Mouse (Mus musculus): ENCODE measurements around the gene Tmsb4x. TPM values are rescaled to one million over a fixed set of nuclear protein-coding genes. Genes with fewer than 3 reads are reported as not detected.

The Tmsb4x gene
- 1,554 and 1,569 TPM in 2 replicates for total RNA-seq (2015; ENCODE audit: low replicate concordance)
- total RNA-seq (2017; ENCODE audit: low replicate concordance): 487 and 758 TPM in 2 replicates

GRCm38 (mm10) chrX:167208978-167209754, at the start of gene Tmsb4x:
Gene Tmsb4x (minus strand): TSS chrX:167209315.
- no peak for ATAC-seq (replicated peaks; ENCODE audit: low FRiP score, poor library complexity, severe bottlenecking)

- no peak for ATAC-seq (replicated peaks; ENCODE audit: low FRiP score, poor library complexity, severe bottlenecking)
These were observed 32.6 kb upstream of the Tmsb4x start for GRCm38 (mm10) chrX:167241736-167242135.

GRCm38 (mm10) chrX:167239293-167239921, 30.3 kb upstream of the Tmsb4x start:
- ATAC-seq (replicated peaks; ENCODE audit: low FRiP score, poor library complexity, severe bottlenecking): no peak

- ATAC-seq (replicated peaks; ENCODE audit: low FRiP score, poor library complexity, severe bottlenecking): peak; percentile 70
These were observed 24.1 kb upstream of the Tmsb4x start for GRCm38 (mm10) chrX:167233104-167233687.

GRCm38 (mm10) chrX:167231150-167231549, 22.0 kb upstream of the Tmsb4x start:
- ATAC-seq (replicated peaks; ENCODE audit: low FRiP score, poor library complexity, severe bottlenecking): no peak

DNA sequence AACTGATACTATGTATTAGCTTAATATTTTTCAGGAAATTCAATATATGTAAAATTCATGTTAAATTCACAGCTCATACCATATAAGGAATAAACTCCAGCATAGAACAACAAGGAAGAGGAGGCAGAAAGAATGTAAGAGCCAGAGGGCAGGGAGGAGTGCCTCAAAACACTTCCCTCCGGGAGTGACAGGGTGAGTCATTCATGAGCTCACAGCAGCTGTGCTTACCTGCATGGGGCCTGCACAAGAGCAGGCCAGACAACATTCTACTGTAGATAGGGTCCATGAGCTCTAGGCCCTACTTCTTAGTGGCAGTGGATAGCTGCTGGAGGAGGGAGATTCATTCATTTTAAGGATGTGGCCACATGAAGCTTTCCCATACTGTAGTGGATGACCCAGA, 20.7 kb upstream of the Tmsb4x start:
- ATAC-seq (replicated peaks; ENCODE audit: low FRiP score, poor library complexity, severe bottlenecking): no peak

GRCm38 (mm10) chrX:167229206-167229605, 20.1 kb upstream of the Tmsb4x start:
- no peak for ATAC-seq (replicated peaks; ENCODE audit: low FRiP score, poor library complexity, severe bottlenecking)

GRCm38 (mm10) chrX:167227756-167228155, 18.6 kb upstream of the Tmsb4x start:
- no peak for ATAC-seq (replicated peaks; ENCODE audit: low FRiP score, poor library complexity, severe bottlenecking)

DNA sequence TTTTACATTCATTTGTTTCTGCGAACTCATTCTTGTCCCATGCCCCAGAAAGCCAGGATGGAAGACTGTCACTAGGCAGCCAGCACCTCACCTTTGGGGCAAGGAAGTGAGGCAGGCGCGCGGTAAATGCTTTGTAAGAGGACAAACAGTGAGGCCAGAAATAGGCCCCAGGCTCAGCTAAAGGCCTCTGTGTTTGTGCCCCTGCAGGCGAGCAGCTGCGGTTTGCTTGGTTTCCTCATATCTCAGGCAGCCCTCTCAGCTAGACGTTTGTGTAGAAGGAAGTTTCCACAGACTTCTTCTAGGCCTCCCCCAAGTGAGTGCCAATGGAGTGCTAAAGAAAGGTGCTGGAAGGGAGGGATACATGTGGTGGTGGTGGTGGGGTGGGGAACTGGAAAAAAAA, 18.0 kb upstream of the Tmsb4x start:
- no peak for ATAC-seq (replicated peaks; ENCODE audit: low FRiP score, poor library complexity, severe bottlenecking)

GRCm38 (mm10) chrX:167226570-167226969, 17.5 kb upstream of the Tmsb4x start:
- ATAC-seq (replicated peaks; ENCODE audit: low FRiP score, poor library complexity, severe bottlenecking): no peak

DNA sequence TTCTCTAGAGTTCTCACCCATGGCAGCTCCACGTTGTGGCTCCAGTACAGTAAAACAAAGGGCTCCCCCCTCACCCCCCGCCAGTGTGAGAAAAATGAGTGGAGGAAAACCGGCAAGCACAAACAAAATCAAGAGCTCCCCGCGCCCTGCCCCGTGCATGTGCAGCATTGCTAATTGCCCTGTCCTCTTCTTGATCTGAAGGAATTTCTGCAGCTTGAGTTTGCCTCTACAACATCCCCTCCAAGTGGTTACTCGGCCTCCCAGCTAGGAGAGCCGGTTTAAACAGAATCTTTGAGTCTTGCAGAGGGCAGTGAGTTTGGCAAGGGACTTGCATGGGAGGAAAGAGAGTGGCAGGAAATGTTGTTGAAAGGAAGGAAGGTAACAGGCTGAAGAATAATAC, 3.6 kb upstream of the Tmsb4x start:
- no peak for ATAC-seq (replicated peaks; ENCODE audit: low FRiP score, poor library complexity, severe bottlenecking)

GRCm38 (mm10) chrX:167211871-167212555, 2.9 kb upstream of the Tmsb4x start:
- no peak for ATAC-seq (replicated peaks; ENCODE audit: low FRiP score, poor library complexity, severe bottlenecking)

GRCm38 (mm10) chrX:167210319-167210728, 1.2 kb upstream of the Tmsb4x start:
- no peak for ATAC-seq (replicated peaks; ENCODE audit: low FRiP score, poor library complexity, severe bottlenecking)

- no peak for ATAC-seq (replicated peaks; ENCODE audit: low FRiP score, poor library complexity, severe bottlenecking)
These were observed 713 bp upstream of the Tmsb4x start for GRCm38 (mm10) chrX:167209828-167210227.

- ATAC-seq (replicated peaks; ENCODE audit: low FRiP score, poor library complexity, severe bottlenecking): no peak
These were observed 652 bp downstream of the Tmsb4x start for GRCm38 (mm10) chrX:167208506-167208820.

- ATAC-seq (replicated peaks; ENCODE audit: low FRiP score, poor library complexity, severe bottlenecking): no peak
These were observed 1.2 kb downstream of the Tmsb4x start for GRCm38 (mm10) chrX:167207741-167208505.

GRCm38 (mm10) chrX:167205813-167206520, 3.1 kb downstream of the Tmsb4x start:
- ATAC-seq (replicated peaks; ENCODE audit: low FRiP score, poor library complexity, severe bottlenecking): no peak

GRCm38 (mm10) chrX:167201365-167201764, 7.8 kb downstream of the Tmsb4x start:
- no peak for ATAC-seq (replicated peaks; ENCODE audit: low FRiP score, poor library complexity, severe bottlenecking)

- no peak for ATAC-seq (replicated peaks; ENCODE audit: low FRiP score, poor library complexity, severe bottlenecking)
These were observed 13.9 kb downstream of the Tmsb4x start for GRCm38 (mm10) chrX:167195228-167195649.
